Mouse (Mus musculus) telencephalon, adult 2 months (tissue): ENCODE measurements at regions not wholly inside any gene's neighbourhood (a gene's known extent, or its start where the extent isn't known, plus 50 kb on each side); places are given as distances from the start of the nearest gene placed in this dataset.

Experiments used
- DNase-seq: peaks from one replicate; pipeline ENCODE4 v3.0.0-alpha.2; 2011; ENCODE audit warnings: low read depth, low spot score

- DNase-seq = no peak
Measured at GRCm38 (mm10) chr2:147515436-147515835, 153.7 kb downstream of the Pax1 start.

GRCm38 (mm10) chr2:147514748-147515147 lies 153.0 kb downstream of the Pax1 start:
- no peak for DNase-seq

- DNase-seq = no peak
Measured at GRCm38 (mm10) chr2:147503962-147504361, 142.2 kb downstream of the Pax1 start.

GRCm38 (mm10) chr2:147498731-147499130 lies 137.0 kb downstream of the Pax1 start:
- no peak for DNase-seq

GRCm38 (mm10) chr2:147455932-147456331 lies 94.2 kb downstream of the Pax1 start:
- DNase-seq = no peak

GRCm38 (mm10) chr2:147454362-147455257 lies 92.9 kb downstream of the Pax1 start:
- peak; percentile 13 for DNase-seq
